Mouse (Mus musculus) hindbrain, embryonic 15.5 days (tissue): ENCODE measurements at regions not wholly inside any gene's neighbourhood (a gene's known extent, or its start where the extent isn't known, plus 50 kb on each side); places are given as distances from the start of the nearest gene placed in this dataset.
"Not testable (repeated sequence)": the region's sequence is repeated elsewhere in the genome, so short reads cannot be mapped to it uniquely, and the experiment has no call there.

Experiments used
- ATAC-seq: fragments of 200-750 bp; cut with Nextera tagmentation; 2 replicates; pipeline ENCODE4 v1.8.0; 2017; ENCODE audit warnings: low read depth, moderate number of reproducible peaks, moderate TSS enrichment; ENCODE audit not compliant: low FRiP score
- H3K27ac ChIP-seq: fragments of 300-500 bp; sonication (generic); replicated peaks from 2 replicates; pipeline ENCODE4 v1.5.1; 2015; ENCODE audit warnings: mild to moderate bottlenecking, inconsistent platforms
- H3K27me3 ChIP-seq: fragments of 300-500 bp; sonication (generic); 2 replicates; pipeline ENCODE4 v1.6.1; 2015; ENCODE audit warnings: control low read depth, inconsistent platforms
- H3K36me3 ChIP-seq: fragments of 300-500 bp; sonication (generic); 2 replicates; pipeline ENCODE4 v1.6.1; 2015; ENCODE audit warnings: control low read depth, inconsistent platforms
- H3K4me1 ChIP-seq: fragments of 300-500 bp; sonication (generic); replicated peaks from 2 replicates; pipeline ENCODE4 v1.6.1; 2015; ENCODE audit warnings: control low read depth, inconsistent platforms
- H3K4me2 ChIP-seq: fragments of 300-500 bp; sonication (generic); 2 replicates; pipeline ENCODE4 v1.6.1; 2015; ENCODE audit warnings: moderate library complexity, mild to moderate bottlenecking, inconsistent platforms
- H3K4me3 ChIP-seq: fragments of 300-500 bp; sonication (generic); 2 replicates; pipeline ENCODE4 v1.5.1; 2015; ENCODE audit warnings: mild to moderate bottlenecking, inconsistent platforms
- H3K9ac ChIP-seq: fragments of 300-500 bp; sonication (generic); 2 replicates; pipeline ENCODE4 v1.6.1; 2015; ENCODE audit warnings: inconsistent platforms
- H3K9me3 ChIP-seq: fragments of 300-500 bp; sonication (generic); 2 replicates; pipeline ENCODE4 v1.6.1; 2016; ENCODE audit warnings: control low read depth, inconsistent platforms
- WGBS: fragments of 180-500 bp; shearing (Covaris S2); methylation state at CpG from one replicate; pipeline ENCODE4 v1.1.7; 2015; 5-methylcytosine and 5-hydroxymethylcytosine counted together

DNA sequence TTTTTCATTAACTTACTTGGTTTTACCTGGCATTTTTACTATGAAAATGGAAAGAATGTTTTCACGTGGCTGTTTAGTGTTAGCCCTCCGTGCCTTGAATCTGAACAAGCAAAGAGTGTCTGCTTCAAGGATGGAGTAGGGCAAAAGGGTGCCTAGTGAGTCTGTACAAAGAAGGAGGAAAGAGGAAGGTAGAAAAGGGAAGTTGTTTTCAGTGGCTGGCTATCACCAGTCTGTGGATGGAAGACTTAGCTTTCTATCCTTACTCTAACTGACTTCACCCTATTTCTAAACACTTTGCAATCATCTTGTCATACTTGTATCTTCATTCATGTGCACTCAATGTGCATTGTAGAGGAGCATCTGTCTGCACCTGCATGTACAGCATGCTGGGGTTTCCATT is 993.2 kb downstream of the Car8 start:
- H3K27ac ChIP-seq, result no peak overlapping the region
- H3K4me2 ChIP-seq, result no peak overlapping the region
- H3K36me3 ChIP-seq, result no peaks in the 10 kb centered on the region
- H3K9me3 ChIP-seq, result no peaks in the 10 kb centered on the region
- 91% methylated on average over 2 of the region's 2 CpGs for WGBS
- H3K4me3 ChIP-seq, result no peak overlapping the region
- no peak for ATAC-seq
- H3K27me3 ChIP-seq, result no peaks in the 10 kb centered on the region
- H3K4me1 ChIP-seq, result no peaks in the 10 kb centered on the region
- H3K9ac ChIP-seq, result no peak overlapping the region

DNA sequence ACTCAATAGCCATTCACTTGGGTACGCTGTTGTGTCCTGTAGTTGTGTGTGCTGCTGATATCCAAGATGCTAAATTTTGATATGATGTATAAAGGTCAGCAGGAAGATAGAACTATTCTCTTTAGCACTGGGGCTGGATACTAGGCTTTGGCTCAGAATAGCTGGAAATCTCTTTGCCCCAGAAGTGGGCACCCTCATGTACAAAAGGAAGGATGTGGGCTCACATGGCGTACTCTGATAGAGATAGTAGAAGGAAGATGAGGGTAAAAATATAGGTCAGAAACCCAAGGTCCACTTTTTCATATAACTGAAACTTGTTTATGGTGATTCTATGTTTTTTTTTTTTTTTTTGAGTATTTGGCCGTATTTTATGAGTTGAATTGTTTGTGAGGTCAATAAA is 1001.0 kb downstream of the Car8 start:
- 87% methylated on average over 3 of the region's 3 CpGs for WGBS

DNA sequence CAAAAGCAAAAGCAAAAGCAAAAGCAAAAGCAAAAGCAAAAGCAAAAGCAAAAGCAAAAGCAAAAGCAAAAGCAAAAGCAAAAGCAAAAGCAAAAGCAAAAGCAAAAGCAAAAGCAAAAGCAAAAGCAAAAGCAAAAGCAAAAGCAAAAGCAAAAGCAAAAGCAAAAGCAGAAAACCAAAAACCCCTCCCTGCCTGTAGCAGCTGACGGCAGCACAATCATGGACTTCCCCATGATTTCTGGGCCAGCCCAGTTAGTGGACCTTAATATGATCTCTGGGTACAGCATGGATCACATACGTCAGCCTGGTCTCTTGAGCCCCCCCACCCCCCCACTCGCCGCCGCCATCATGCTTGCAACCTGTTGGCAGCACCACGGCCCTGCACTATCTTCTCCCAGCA is 1004.3 kb downstream of the Car8 start:
- peaks cover 23% of the 10 kb centered on the region for H3K9me3 ChIP-seq
- not testable (repeated sequence) for H3K27me3 ChIP-seq, H3K36me3 ChIP-seq, H3K4me2 ChIP-seq, H3K4me3 ChIP-seq, H3K9ac ChIP-seq, H3K27ac ChIP-seq, H3K4me1 ChIP-seq, ATAC-seq
- 95% methylated on average over 6 of the region's 6 CpGs for WGBS

More for the DNA sequence above, 1001.0 kb downstream of the Car8 start:
- H3K9me3 ChIP-seq, result peaks cover 23% of the 10 kb centered on the region
- no peak for ATAC-seq
- no peak overlapping the region for H3K4me3 ChIP-seq
- no peaks in the 10 kb centered on the region for H3K36me3 ChIP-seq
- no peak overlapping the region for H3K4me2 ChIP-seq
- no peaks in the 10 kb centered on the region for H3K27me3 ChIP-seq
- no peaks in the 10 kb centered on the region for H3K4me1 ChIP-seq
- H3K27ac ChIP-seq, result no peak overlapping the region
- H3K9ac ChIP-seq, result no peak overlapping the region

DNA sequence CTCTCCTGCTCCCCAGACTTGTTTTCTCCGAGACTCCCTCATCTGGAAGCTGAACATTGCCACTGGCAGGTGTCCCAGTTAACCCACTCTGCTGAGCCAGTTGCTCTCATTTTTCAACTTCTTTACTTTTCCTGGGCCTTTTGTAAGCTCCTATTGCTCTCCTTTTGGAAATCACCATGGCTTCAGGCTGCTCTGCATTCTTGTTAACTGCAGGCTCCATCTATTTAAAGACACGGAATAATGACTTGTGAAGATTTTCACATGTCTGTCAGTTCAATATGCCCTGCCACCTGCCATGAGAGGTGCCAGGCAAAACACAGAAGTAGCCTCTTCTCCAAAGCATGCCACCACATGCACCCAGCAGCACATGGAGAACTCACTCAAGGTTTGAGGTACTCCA is 1009.9 kb downstream of the Car8 start:
- H3K9ac ChIP-seq, result no peak overlapping the region
- H3K36me3 ChIP-seq, result no peaks in the 10 kb centered on the region
- 61% methylated on average over 2 of the region's 2 CpGs for WGBS
- peaks cover 10% of the 10 kb centered on the region; the same call in 1 of the 2 replicates for H3K9me3 ChIP-seq
- H3K27me3 ChIP-seq, result no peaks in the 10 kb centered on the region
- no peak for ATAC-seq
- no peak overlapping the region for H3K27ac ChIP-seq
- no peak overlapping the region for H3K4me3 ChIP-seq
- no peaks in the 10 kb centered on the region for H3K4me1 ChIP-seq
- H3K4me2 ChIP-seq, result no peak overlapping the region

DNA sequence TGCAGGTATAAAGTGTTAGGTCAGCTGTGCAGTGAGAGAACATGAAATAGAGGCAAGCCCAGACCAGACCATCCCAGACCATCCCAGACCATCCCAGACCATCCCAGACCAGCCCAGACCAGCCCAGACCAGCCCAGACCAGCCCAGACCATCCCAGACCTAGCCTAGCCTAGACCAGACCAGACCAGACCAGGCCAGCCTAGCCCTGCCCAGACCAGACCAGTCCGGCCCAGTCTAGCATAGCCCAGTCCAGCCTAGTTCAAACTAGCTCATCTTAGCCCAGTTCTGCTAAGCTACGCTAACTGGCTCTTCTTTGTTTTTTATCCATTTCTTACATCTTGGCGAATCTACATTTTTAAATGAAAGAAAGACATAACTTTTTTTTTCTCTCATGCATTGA is 1015.9 kb downstream of the Car8 start:
- H3K27ac ChIP-seq, result no peak overlapping the region
- 99% methylated on average over 3 of the region's 3 CpGs for WGBS
- H3K27me3 ChIP-seq, result no peaks in the 10 kb centered on the region
- H3K4me2 ChIP-seq, result no peak overlapping the region
- H3K9ac ChIP-seq, result no peak overlapping the region
- no peak for ATAC-seq
- H3K36me3 ChIP-seq, result no peaks in the 10 kb centered on the region
- H3K4me3 ChIP-seq, result no peak overlapping the region
- H3K9me3 ChIP-seq, result no peaks in the 10 kb centered on the region
- H3K4me1 ChIP-seq, result no peaks in the 10 kb centered on the region

GRCm38 (mm10) chr4:7220426-7220825 is 1018.4 kb downstream of the Car8 start:
- H3K9me3 ChIP-seq, result no peaks in the 10 kb centered on the region
- no peak overlapping the region for H3K9ac ChIP-seq
- no peaks in the 10 kb centered on the region for H3K4me1 ChIP-seq
- ATAC-seq, result no peak
- H3K27ac ChIP-seq, result no peak overlapping the region
- no peaks in the 10 kb centered on the region for H3K27me3 ChIP-seq
- no peaks in the 10 kb centered on the region for H3K36me3 ChIP-seq
- no peak overlapping the region for H3K4me3 ChIP-seq
- H3K4me2 ChIP-seq, result no peak overlapping the region

GRCm38 (mm10) chr4:7215048-7216030 is 1023.5 kb downstream of the Car8 start:
- Histone ChIP-seq H3K9me3 (no peaks in the 10 kb centered on the region), H3K4me2 (no peak overlapping the region), H3K4me3 (no peak overlapping the region), H3K27me3 (no peaks in the 10 kb centered on the region), H3K27ac (no peak overlapping the region), H3K9ac (no peak overlapping the region), H3K4me1 (no peaks in the 10 kb centered on the region), H3K36me3 (no peaks in the 10 kb centered on the region)
- 66% methylated on average over 5 of the region's 5 CpGs for WGBS
- ATAC-seq, result no peak

DNA sequence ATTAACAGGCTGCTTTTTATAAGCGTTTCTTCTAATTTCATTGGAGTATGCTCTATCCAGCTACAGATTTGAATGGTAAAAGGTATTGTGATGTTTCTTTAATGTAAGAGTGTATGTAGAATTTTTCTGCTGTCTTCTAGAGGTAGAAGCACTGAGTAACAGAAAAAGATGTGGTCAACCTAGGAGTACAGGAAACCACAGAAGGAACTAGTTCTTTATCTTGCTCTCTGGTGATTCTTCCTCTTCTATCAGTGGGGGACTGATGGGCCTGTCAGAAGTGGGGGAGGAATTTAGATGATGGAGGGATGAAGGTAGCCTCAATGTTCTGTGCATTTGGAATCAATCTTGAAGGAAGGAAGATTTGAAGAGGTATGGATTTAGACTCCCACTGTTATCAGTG is 1031.9 kb downstream of the Car8 start:
- Histone ChIP-seq H3K27me3 (no peaks in the 10 kb centered on the region), H3K4me3 (no peak overlapping the region)
- no peak for ATAC-seq

GRCm38 (mm10) chr4:7201816-7202215 is 1037.0 kb downstream of the Car8 start:
- Histone ChIP-seq H3K9me3 (no peaks in the 10 kb centered on the region), H3K4me1 (no peaks in the 10 kb centered on the region), H3K36me3 (no peaks in the 10 kb centered on the region), H3K27me3 (no peaks in the 10 kb centered on the region), H3K27ac (no peak overlapping the region), H3K9ac (no peak overlapping the region), H3K4me2 (no peak overlapping the region), H3K4me3 (no peak overlapping the region)
- WGBS, result 6% methylated on average over 2 of the region's 2 CpGs
- no peak for ATAC-seq

More for the DNA sequence above, 1031.9 kb downstream of the Car8 start:
- no peak overlapping the region for H3K9ac ChIP-seq
- H3K4me1 ChIP-seq, result no peaks in the 10 kb centered on the region
- H3K36me3 ChIP-seq, result no peaks in the 10 kb centered on the region
- H3K4me2 ChIP-seq, result no peak overlapping the region
- H3K9me3 ChIP-seq, result no peaks in the 10 kb centered on the region
- H3K27ac ChIP-seq, result no peak overlapping the region
- WGBS, result 93% methylated on average over 1 of the region's 1 CpGs

GRCm38 (mm10) chr4:7199941-7200340 is 1038.9 kb downstream of the Car8 start:
- H3K4me2 ChIP-seq, result no peak overlapping the region
- no peak for ATAC-seq
- H3K4me3 ChIP-seq, result no peak overlapping the region
- no peak overlapping the region for H3K27ac ChIP-seq
- no peaks in the 10 kb centered on the region for H3K36me3 ChIP-seq
- no peaks in the 10 kb centered on the region for H3K27me3 ChIP-seq
- no peaks in the 10 kb centered on the region for H3K9me3 ChIP-seq
- H3K9ac ChIP-seq, result no peak overlapping the region
- H3K4me1 ChIP-seq, result no peaks in the 10 kb centered on the region
- 64% methylated on average over 2 of the region's 2 CpGs for WGBS

DNA sequence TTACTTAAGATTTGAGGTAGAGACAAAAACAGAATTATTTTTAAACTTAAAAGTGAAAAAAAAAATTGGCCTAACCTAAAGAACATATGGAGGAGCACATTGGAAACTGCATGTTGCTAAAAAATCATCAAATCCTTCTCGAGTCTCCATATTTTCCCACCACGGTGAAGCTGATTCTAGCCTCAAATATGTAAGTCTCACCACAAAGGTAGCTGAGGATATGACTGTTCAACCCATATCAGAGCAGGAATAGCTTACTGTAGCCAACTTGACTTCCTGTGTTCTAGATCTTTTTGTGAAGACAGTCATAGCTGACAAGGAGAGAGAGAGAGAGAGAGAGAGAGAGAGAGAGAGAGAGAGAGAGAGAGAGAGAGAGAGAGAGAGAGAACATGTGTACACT is 1039.8 kb downstream of the Car8 start:
- no peaks in the 10 kb centered on the region for H3K4me1 ChIP-seq
- no peaks in the 10 kb centered on the region for H3K36me3 ChIP-seq
- no peaks in the 10 kb centered on the region for H3K27me3 ChIP-seq
- WGBS, result 68% methylated on average over 2 of the region's 2 CpGs
- no peaks in the 10 kb centered on the region for H3K9me3 ChIP-seq
- ATAC-seq, result no peak
- no peak overlapping the region for H3K4me2 ChIP-seq
- H3K4me3 ChIP-seq, result no peak overlapping the region
- H3K27ac ChIP-seq, result no peak overlapping the region
- no peak overlapping the region for H3K9ac ChIP-seq

- Histone ChIP-seq H3K4me1 (no peaks in the 10 kb centered on the region), H3K4me2 (no peak overlapping the region), H3K27ac (no peak overlapping the region), H3K36me3 (no peaks in the 10 kb centered on the region), H3K9me3 (no peaks in the 10 kb centered on the region), H3K27me3 (no peaks in the 10 kb centered on the region), H3K4me3 (no peak overlapping the region), H3K9ac (no peak overlapping the region)
- WGBS, result 91% methylated on average over 3 of the region's 3 CpGs
- ATAC-seq, result no peak
Measured at GRCm38 (mm10) chr4:7196570-7196969, 1042.3 kb downstream of the Car8 start.

GRCm38 (mm10) chr4:7195619-7196018 is 1043.2 kb downstream of the Car8 start:
- Histone ChIP-seq H3K4me1 (peaks cover 4% of the 10 kb centered on the region; the same call in 1 of the 2 replicates), H3K36me3 (no peaks in the 10 kb centered on the region), H3K27me3 (no peaks in the 10 kb centered on the region), H3K9ac (no peak overlapping the region), H3K4me2 (no peak overlapping the region), H3K27ac (no peak overlapping the region), H3K9me3 (no peaks in the 10 kb centered on the region), H3K4me3 (no peak overlapping the region)
- no peak for ATAC-seq
- 92% methylated on average over 1 of the region's 1 CpGs for WGBS
